Mouse (Mus musculus): ENCODE results near the gene Ncor2. TPM values are rescaled to one million over a fixed set of nuclear protein-coding genes. Genes with fewer than 3 reads are reported as not detected.
A peak's percentile ranks its signal among the peaks of the same experiment; 100 is the strongest.

The Ncor2 gene
- polyA plus RNA-seq, 1 experiment from 2014 or later = 27.2 TPM

DNA sequence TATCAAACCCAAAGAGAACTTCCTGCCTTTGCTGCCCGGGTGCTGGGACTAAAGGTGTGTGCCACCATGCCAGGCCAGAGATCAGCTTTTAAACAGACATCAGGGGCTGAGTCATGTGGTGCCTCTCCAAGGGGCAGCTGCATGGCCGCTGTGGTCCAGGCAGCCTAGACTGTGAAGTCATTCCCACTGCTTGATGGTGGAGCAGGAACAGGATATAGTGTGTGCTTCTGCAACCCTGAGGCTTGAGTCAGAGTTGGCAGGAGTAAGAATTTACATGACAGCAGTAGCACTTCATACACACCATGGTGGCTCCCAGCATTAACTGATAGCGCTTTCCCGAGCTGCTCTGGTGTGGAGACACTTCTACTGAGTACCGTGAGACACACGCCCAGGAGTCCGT is 106.6 kb downstream of the Ncor2 start:
- Histone ChIP-seq H3K27me3 (no peaks in the 10 kb centered on the region), H3K27ac (peak overlapping the region; percentile 53; the same call in 1 of the 2 replicates), H3K4me1 (replicated peaks) (peaks cover 62% of the 10 kb centered on the region), H3K4me3 (replicated peaks) (no peak overlapping the region), H3K9me3 (no peaks in the 10 kb centered on the region), H3K36me3 (peaks cover 69% of the 10 kb centered on the region), H3K4me2 (no peak overlapping the region), H3K9ac (replicated peaks) (no peak overlapping the region)
- ATAC-seq (ENCODE audit: insufficient number of reproducible peaks, insufficient read depth, low FRiP score, low TSS enrichment, low read depth) = no peak
- WGBS = 86% methylated on average over 7 of the region's 7 CpGs

DNA sequence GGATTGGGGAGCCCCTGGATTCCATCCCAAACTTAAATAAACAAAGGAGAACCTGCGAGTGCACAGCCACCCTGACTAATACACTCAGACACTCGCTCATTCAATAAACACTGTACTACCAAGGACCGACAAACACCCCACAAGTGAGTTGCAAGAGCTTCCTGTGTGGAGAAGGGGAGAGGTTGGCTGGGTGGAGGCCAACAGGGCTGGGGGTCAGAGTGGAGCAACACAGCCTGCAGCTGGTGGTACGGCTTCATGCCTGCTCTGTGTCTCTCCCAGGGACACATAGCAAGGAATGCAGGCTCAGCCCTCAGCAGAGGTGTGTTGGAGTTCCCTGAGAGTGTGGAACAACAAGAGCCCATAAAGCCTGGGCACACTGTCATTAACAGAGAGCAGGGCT is 107.1 kb downstream of the Ncor2 start:
- Histone ChIP-seq H3K4me3 (replicated peaks) (no peak overlapping the region), H3K9me3 (no peaks in the 10 kb centered on the region), H3K36me3 (peaks cover 69% of the 10 kb centered on the region), H3K4me1 (replicated peaks) (peaks cover 62% of the 10 kb centered on the region), H3K9ac (replicated peaks) (no peak overlapping the region), H3K4me2 (no peak overlapping the region), H3K27me3 (no peaks in the 10 kb centered on the region), H3K27ac (peak overlapping the region; percentile 53; the same call in 1 of the 2 replicates)
- ATAC-seq (ENCODE audit: insufficient number of reproducible peaks, insufficient read depth, low FRiP score, low TSS enrichment, low read depth) = no peak
- 56% methylated on average over 4 of the region's 4 CpGs for WGBS

DNA sequence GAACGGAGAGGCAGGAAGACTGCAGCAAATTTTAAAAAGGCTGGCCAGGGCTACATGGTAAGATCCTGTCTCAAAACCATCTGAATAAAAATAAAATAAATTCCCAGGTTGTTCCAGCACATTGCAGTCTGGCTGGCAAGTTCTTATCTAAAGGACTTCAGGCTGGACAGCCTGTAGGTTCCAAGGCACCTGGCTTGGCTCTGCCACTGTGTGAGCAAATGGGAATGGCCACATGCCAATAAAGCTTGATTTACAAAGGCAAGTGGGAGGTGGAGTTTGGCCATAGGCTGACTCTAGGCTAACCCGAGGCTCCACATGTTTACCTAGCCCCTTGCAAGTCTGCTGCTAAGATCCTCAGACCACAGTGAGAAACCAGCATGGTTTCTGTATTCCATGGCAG is 108.6 kb downstream of the Ncor2 start:
- no peaks in the 10 kb centered on the region for H3K27me3 ChIP-seq
- no peaks in the 10 kb centered on the region for H3K9me3 ChIP-seq
- ATAC-seq (ENCODE audit: insufficient number of reproducible peaks, insufficient read depth, low FRiP score, low TSS enrichment, low read depth) = no peak
- H3K4me2 ChIP-seq = no peak overlapping the region
- no peak overlapping the region for H3K4me3 ChIP-seq (replicated peaks)
- peak overlapping the region; percentile 23; the same call in 1 of the 2 replicates for H3K9ac ChIP-seq (replicated peaks)
- H3K4me1 ChIP-seq (replicated peaks) = peaks cover 62% of the 10 kb centered on the region
- H3K36me3 ChIP-seq = peaks cover 69% of the 10 kb centered on the region
- WGBS = 28% methylated on average over 2 of the region's 2 CpGs
- H3K27ac ChIP-seq = peak overlapping the region; percentile 91; the same call in 1 of the 2 replicates

DNA sequence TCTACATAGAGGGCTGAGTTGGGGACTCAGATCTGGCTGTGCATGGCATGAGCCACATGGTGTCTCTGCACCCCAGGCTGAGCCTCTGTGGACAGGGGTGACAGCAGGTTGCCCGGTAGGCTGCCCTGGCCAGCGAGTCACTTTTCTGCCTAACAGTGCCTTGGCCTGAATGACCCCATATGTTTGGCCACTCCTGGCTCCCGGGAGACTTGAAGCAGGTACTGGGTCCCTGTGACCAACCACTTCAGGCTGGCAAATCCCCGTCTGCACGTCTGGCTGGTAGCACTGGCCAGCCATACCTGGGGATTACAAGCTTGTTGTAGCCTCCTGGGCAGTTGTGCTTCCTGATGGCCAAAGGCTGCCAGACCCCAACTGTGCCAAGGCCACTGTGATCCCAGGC is 109.1 kb downstream of the Ncor2 start:
- no peak overlapping the region for H3K4me3 ChIP-seq (replicated peaks)
- H3K4me1 ChIP-seq (replicated peaks) = peaks cover 62% of the 10 kb centered on the region
- WGBS = 56% methylated on average over 5 of the region's 5 CpGs
- H3K9ac ChIP-seq (replicated peaks) = peak overlapping the region; percentile 23; the same call in 1 of the 2 replicates
- H3K36me3 ChIP-seq = peaks cover 69% of the 10 kb centered on the region
- H3K27ac ChIP-seq = peak overlapping the region; percentile 91
- no peak for ATAC-seq (ENCODE audit: insufficient number of reproducible peaks, insufficient read depth, low FRiP score, low TSS enrichment, low read depth)
- H3K27me3 ChIP-seq = no peaks in the 10 kb centered on the region
- H3K9me3 ChIP-seq = no peaks in the 10 kb centered on the region
- no peak overlapping the region for H3K4me2 ChIP-seq

DNA sequence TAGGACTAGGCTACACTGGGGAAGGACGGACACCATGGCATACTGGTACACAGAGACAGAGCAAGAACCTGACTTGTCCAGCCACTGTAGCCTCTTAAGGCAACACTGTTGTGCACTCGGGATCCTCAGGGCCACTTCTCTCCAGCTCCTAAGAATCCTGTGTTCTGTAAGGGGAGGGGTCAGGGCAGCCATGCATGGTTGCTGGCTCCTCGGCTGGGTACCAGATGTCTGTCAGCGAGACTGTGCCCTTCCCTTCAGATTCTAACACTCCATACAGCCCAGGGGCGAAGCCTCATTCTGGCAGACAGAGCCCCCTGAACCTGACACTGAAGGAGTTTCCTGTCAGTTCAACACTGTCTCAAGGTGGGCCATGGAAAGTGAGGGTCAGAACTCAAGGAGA is 109.6 kb downstream of the Ncor2 start:
- WGBS = 41% methylated on average over 5 of the region's 5 CpGs
- Histone ChIP-seq H3K4me1 (replicated peaks) (peaks cover 62% of the 10 kb centered on the region), H3K9me3 (no peaks in the 10 kb centered on the region), H3K9ac (replicated peaks) (no peak overlapping the region), H3K4me2 (no peak overlapping the region), H3K36me3 (peaks cover 69% of the 10 kb centered on the region), H3K27me3 (no peaks in the 10 kb centered on the region), H3K27ac (peak overlapping the region; percentile 91), H3K4me3 (replicated peaks) (no peak overlapping the region)
- ATAC-seq (ENCODE audit: insufficient number of reproducible peaks, insufficient read depth, low FRiP score, low TSS enrichment, low read depth) = no peak

DNA sequence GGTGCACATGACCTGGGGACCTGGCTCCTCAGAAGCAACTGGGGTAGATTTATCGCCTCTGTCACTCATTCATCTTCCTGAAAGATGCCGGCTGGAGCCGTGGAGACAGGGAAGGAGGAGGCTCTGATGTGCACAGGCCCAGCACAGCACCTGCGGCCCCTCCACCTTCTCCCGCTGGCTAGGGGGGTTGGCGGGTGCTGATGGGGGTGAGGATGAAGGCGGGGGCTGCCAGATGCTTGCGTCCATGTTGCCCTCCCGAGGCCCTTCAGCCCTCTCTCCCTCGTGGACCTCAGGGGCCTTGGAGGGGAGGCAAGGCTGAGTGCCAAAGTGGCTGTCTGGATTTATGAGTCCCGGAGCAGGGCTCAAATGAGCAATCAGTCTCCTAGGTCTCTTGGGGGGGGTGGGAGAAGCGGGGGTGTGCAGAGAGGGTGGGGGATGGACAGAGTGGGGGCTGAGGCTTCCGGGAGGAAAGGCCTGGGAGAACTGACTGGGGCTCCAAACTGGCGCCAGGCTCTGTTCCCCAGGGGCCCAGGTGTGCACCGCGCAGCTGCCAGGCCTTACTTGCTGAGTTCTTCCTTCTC is 110.6 kb downstream of the Ncor2 start:
- Histone ChIP-seq H3K4me1 (replicated peaks) (peaks cover 62% of the 10 kb centered on the region), H3K36me3 (peaks cover 69% of the 10 kb centered on the region), H3K27me3 (no peaks in the 10 kb centered on the region), H3K9me3 (no peaks in the 10 kb centered on the region), H3K9ac (replicated peaks) (0 out of 2 replicates have a peak overlapping the region, but pooled peaks have one; percentile 18), H3K4me2 (peak overlapping the region; percentile 31; the same call in 1 of the 2 replicates), H3K27ac (peak overlapping the region; percentile 91), H3K4me3 (replicated peaks) (no peak overlapping the region)
- 0 out of 2 replicates have a peak, but pooled peaks have one; percentile 28 for ATAC-seq (ENCODE audit: insufficient number of reproducible peaks, insufficient read depth, low FRiP score, low TSS enrichment, low read depth)
- 14% methylated on average over 14 of the region's 16 CpGs for WGBS

DNA sequence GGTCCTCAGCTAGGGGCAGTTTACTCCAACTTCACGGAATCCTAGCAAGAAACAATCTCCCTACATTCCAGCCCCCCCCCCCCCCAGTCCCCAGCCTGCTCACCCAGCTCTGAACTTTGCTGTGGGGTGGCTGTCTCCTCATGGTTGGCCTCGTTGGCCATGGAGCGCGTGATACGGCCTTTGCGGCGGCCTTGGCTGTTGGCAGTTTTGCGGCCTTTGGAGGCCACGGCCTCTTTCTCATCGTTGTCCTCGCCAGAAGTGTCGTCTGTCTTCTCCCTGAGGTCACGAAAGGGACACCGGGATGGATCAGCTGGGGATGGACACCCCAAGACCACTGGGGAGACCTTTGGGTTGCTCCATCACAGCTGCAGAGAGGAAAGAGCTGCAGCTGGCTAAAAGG is 111.3 kb downstream of the Ncor2 start:
- WGBS = 72% methylated on average over 14 of the region's 14 CpGs
- Histone ChIP-seq H3K27ac (peak overlapping the region; percentile 91), H3K9me3 (no peaks in the 10 kb centered on the region), H3K4me2 (no peak overlapping the region), H3K4me3 (replicated peaks) (no peak overlapping the region), H3K36me3 (peaks cover 68% of the 10 kb centered on the region), H3K9ac (replicated peaks) (no peak overlapping the region), H3K4me1 (replicated peaks) (peaks cover 63% of the 10 kb centered on the region), H3K27me3 (no peaks in the 10 kb centered on the region)
- ATAC-seq (ENCODE audit: insufficient number of reproducible peaks, insufficient read depth, low FRiP score, low TSS enrichment, low read depth) = no peak

DNA sequence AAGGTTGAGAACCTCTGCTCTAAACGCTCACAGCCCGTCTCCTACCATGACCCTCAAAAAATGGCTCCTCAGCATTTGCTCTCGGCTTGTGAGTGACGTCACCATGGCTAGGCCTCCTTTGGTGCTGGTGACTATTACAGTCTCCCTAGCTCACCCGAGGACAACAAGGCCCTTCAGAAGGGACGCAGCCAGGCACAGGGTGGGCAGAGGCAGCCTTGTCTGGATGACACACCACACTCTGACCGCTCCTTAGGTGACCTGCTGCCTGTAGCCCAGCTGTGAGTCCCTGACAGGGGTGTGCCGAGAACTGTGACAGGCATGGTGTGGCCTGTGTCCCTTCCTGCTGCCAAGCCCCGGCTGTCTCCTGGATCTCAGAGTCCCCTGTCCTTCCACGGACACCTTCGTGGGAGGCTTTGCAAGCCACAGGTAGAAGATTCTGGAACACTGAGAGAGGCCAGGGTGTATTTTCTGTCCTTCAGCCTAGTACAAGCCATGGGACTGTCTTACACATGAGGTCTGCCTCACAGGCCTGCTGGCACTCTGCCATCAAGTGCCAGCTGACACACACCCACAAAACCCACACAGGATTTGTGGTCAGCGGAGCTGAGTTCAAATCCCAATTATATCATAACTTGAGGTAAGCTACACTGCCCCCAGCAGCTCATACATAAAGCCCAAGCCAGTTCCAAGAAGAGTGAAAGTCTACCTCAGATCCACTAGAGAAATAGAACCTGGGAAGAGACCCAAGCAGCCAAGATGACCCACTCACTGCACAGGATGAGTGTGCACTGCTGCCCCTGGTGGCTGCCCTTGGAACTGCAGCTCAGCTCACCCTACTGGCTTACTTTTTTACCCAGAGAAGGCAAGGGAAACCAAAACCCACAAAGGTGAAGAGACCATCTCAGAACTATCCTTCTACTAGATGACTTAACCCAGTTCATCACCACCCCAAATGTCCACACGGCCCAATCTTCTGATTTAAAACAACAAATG is 112.2 kb downstream of the Ncor2 start:
- Histone ChIP-seq H3K4me3 (replicated peaks) (no peak overlapping the region), H3K4me1 (replicated peaks) (peaks cover 57% of the 10 kb centered on the region), H3K36me3 (peaks cover 66% of the 10 kb centered on the region), H3K9ac (replicated peaks) (no peak overlapping the region), H3K27ac (no peak overlapping the region), H3K9me3 (no peaks in the 10 kb centered on the region), H3K4me2 (no peak overlapping the region), H3K27me3 (no peaks in the 10 kb centered on the region)
- 87% methylated on average over 13 of the region's 13 CpGs for WGBS
- ATAC-seq (ENCODE audit: insufficient number of reproducible peaks, insufficient read depth, low FRiP score, low TSS enrichment, low read depth) = no peak

DNA sequence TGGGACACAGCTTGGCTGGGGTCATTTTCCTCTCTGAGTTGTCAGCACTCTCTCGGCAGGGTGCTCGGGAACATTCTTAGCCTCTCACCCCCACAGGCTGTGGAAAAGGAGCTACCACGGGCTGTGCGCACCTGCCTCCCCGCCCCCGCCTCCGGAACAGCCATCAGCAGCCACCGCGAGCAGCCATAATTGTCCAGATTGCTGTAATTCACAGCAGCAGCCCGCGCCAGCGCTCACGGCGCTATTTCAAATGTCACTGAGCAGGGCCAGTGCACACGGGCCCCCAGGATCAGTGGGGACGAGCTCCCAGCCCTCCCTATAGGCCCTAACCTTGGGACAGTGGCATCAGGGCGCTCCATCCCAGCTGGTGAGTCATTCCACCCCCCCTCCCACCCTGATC is 116.0 kb downstream of the Ncor2 start:
- ATAC-seq (ENCODE audit: insufficient number of reproducible peaks, insufficient read depth, low FRiP score, low TSS enrichment, low read depth) = no peak
- H3K4me1 ChIP-seq (replicated peaks) = peaks cover 42% of the 10 kb centered on the region
- no peak overlapping the region for H3K4me2 ChIP-seq
- no peaks in the 10 kb centered on the region for H3K9me3 ChIP-seq
- H3K4me3 ChIP-seq (replicated peaks) = no peak overlapping the region
- H3K36me3 ChIP-seq = peaks cover 65% of the 10 kb centered on the region
- WGBS = 58% methylated on average over 17 of the region's 17 CpGs
- H3K9ac ChIP-seq (replicated peaks) = no peak overlapping the region
- H3K27me3 ChIP-seq = no peaks in the 10 kb centered on the region
- no peak overlapping the region for H3K27ac ChIP-seq

DNA sequence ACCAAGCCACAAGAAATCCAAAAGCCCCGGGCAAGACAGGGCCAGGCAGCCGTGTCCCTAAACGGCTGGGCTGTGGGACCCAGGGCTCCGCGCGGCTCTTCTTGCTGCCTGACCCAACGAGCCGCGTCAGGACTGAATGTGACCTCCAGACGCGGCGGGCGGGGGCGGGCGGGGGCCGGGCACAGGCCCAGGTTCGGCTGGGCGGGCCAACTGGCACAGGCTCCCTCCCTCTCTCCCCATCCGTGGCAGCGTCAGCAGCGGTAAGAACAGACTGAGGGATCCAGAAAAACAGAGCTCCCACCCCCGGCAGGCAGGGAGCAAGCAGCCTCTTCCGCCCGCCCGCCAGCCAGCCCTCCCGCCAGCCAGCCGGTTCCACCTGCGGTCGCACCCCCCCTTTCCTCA is 120.8 kb downstream of the Ncor2 start:
- no peak for ATAC-seq (ENCODE audit: insufficient number of reproducible peaks, insufficient read depth, low FRiP score, low TSS enrichment, low read depth)
- peak overlapping the region; percentile 65 for H3K4me2 ChIP-seq
- H3K36me3 ChIP-seq = peaks cover 42% of the 10 kb centered on the region
- H3K27me3 ChIP-seq = no peaks in the 10 kb centered on the region
- H3K9ac ChIP-seq (replicated peaks) = peak overlapping the region; percentile 55
- WGBS = 2% methylated on average over 27 of the region's 29 CpGs
- H3K4me3 ChIP-seq (replicated peaks) = peak overlapping the region; percentile 34
- no peaks in the 10 kb centered on the region for H3K9me3 ChIP-seq
- H3K4me1 ChIP-seq (replicated peaks) = peaks cover 69% of the 10 kb centered on the region
- H3K27ac ChIP-seq = peak overlapping the region; percentile 78

DNA sequence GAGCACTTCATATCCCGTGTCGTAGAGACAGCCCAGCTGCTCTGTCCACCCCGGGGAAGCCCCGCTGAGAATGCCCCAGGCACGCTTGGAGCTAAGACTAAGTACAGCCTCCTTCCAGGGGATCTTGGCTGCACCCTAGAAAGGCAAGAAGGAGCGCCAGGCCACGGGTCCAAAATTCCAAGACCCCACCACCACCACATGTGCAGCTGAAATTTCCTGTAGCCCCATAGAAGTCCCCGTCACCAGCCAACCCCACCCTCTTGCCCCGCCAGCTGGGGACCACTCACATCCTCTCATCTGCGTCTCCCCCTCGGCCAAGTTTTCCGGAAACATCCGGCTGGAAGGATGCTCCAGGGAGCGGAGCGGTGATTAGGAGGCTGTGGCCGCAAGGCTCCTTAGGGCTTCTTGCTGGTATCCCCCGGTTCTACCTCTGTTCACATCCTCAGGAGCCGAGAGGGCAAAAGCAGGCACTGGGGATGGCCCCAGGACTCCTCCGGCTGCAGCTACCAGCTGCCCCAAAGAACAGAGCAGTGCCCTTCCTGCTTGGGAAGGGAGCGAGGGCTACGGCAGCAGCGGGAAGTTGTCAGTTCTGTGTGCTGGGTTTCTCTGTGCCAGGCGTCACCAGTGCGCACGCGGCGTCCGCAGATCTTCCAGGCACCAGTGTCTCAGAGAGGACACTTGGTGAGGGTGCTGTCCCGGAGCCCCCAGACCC is 121.3 kb downstream of the Ncor2 start:
- peak overlapping the region; percentile 34 for H3K4me3 ChIP-seq (replicated peaks)
- H3K9ac ChIP-seq (replicated peaks) = peak overlapping the region; percentile 55
- WGBS = 10% methylated on average over 29 of the region's 29 CpGs
- H3K4me2 ChIP-seq = peak overlapping the region; percentile 65
- ATAC-seq (ENCODE audit: insufficient number of reproducible peaks, insufficient read depth, low FRiP score, low TSS enrichment, low read depth) = 0 out of 2 replicates have a peak, but pooled peaks have one; percentile 5
- H3K4me1 ChIP-seq (replicated peaks) = peaks cover 69% of the 10 kb centered on the region
- peaks cover 43% of the 10 kb centered on the region for H3K36me3 ChIP-seq
- H3K9me3 ChIP-seq = no peaks in the 10 kb centered on the region
- H3K27me3 ChIP-seq = no peaks in the 10 kb centered on the region
- H3K27ac ChIP-seq = peak overlapping the region; percentile 78
